Mouse (Mus musculus): ENCODE measurements around the gene Tsks. TPM values are rescaled to one million over a fixed set of nuclear protein-coding genes. Genes with fewer than 3 reads are reported as not detected.

Gene Tsks
- 0.11 and 0.14 TPM in 2 replicates for polyA plus RNA-seq (2016; fragmentation: Nextera tagmentation; extraction: Ambion mirVana)

DNA sequence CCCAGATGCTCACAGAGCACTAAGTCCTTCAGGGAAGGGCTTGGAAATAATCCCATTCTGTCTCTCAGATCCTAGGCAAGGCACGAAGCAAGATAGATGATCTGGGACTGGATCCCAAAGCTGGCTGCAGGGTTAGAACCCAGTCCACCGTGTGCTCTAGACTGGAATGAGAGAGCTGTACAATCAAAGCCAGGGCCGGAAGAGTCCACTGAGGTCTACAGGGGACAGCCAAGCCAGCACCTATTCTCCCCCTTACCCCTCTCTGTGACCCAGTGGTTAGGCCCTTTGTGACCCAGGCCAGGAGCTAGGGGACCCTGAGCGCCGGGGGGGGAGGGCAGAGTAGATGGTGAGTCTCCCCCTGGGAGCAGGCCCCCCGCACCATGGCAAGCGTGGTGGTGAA, at the start of gene Tsks:
Gene Tsks (plus strand): TSS at position 301 of the 400 bp plus-strand sequence.
- Histone ChIP-seq H3K27me3 (ENCODE audit: low read depth, poor library complexity, severe bottlenecking) (no peaks in the 10 kb centered on the region), H3K4me1 (no peaks in the 10 kb centered on the region), H3K36me3 (no peaks in the 10 kb centered on the region), H3K4me3 (no peak within 1 kb of the TSS), H3K27ac (replicated peaks) (no peak within 1 kb of the TSS), H3K9me3 (replicated peaks) (no peaks in the 10 kb centered on the region)
- no peak for DNase-seq (ENCODE audit: low spot score)
- WGBS, result 81% methylated on average over 7 of the region's 7 CpGs

DNA sequence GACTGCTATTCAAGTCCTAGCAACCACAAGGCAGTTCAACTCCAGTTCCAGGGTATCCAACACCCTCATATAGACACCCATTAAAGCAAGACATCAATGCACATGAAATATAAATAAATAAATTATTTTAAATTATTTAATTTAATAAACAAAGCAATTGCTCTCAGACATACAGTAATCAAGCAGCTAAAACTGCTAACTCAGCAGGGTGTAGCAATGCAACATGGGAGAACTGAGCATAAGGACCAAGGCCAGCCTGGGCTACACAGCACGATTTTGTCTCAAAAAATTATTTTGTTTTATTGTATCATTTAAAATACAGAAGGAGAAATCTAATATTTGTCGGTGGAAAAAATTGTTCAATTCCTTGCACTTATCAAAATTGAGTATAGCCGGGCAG, 48.8 kb upstream of the Tsks start:
- no peaks in the 10 kb centered on the region for H3K9me3 ChIP-seq (replicated peaks)
- H3K36me3 ChIP-seq, result peaks cover 35% of the 10 kb centered on the region
- peaks cover 80% of the 10 kb centered on the region for H3K4me1 ChIP-seq
- 88% methylated on average over 3 of the region's 3 CpGs for whole genome bisulfite sequencing
- H3K27ac ChIP-seq (replicated peaks), result peak overlapping the region; percentile 95
- no peaks in the 10 kb centered on the region for H3K27me3 ChIP-seq (ENCODE audit: low read depth, poor library complexity, severe bottlenecking)
- DNase-seq (ENCODE audit: low spot score), result no peak
- H3K4me3 ChIP-seq, result no peak overlapping the region

DNA sequence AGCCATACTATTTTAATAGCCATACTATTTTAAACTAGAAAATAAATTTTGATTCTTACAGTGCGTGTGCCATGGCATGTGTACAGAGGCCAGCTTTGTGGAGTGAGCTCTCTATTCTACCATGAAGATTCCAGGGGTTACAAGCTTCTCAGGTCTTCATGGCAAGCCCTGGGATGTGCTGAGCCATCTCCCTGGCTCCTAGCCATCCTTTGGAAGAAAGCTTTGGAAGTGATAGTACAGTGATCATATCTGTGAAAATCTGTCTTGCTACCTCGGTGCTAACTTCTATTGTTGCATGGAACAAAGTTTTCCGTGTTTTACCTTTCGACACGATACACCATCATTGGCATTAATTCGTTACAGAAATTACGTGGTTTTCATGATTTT, 47.8 kb upstream of the Tsks start:
- no peaks in the 10 kb centered on the region for H3K9me3 ChIP-seq (replicated peaks)
- H3K4me1 ChIP-seq, result peaks cover 85% of the 10 kb centered on the region
- H3K27ac ChIP-seq (replicated peaks), result peak overlapping the region; percentile 95
- DNase-seq (ENCODE audit: low spot score), result no peak
- peaks cover 36% of the 10 kb centered on the region for H3K36me3 ChIP-seq
- peak overlapping the region; percentile 75 for H3K4me3 ChIP-seq
- 62% methylated on average over 7 of the region's 7 CpGs for WGBS
- H3K27me3 ChIP-seq (ENCODE audit: low read depth, poor library complexity, severe bottlenecking), result no peaks in the 10 kb centered on the region

DNA sequence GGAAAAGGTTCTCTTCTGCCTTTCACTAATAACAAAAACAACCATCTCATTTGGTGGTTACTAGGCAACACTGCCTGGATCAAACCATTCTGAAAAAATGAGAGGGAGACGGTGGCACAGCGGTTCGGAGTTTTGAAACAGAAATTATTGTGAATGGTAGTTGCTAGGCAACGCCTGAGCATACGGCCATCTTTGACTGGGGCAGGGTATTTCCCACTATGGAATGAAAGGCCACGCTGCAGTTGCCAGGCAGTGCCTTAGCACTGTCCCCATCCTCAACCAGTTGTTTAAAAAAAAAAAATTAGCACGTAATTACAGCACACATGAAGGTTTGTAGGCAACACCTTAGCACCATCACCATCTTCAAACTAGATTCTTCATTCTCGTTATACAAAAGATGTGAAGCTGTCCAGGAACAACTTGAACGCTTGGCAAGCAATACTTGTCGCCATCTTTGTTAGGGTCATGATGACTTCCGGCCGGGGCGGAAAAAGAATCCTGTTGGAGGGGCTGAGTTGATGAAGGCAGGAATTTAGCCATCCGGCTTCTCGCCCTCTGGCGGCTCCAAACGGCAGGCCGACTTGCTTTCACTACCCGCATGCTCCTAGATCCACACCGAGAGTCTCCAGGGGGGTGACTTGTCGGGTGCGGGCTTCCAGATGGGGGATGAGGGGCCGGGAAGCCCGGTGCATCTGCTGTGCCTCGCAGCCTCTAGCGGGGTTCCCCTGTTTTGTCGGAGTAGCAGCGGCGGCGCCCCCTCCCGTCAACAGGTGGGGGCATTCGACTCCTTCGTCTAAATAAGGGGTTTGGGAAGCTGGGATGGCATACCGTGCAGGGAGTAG, 47.2 kb upstream of the Tsks start, which contains the start of gene Fuz:
Gene Fuz (plus strand): TSS at position 487 of the 842 bp plus-strand sequence.
- peak within 1 kb of the TSS; percentile 95 for H3K27ac ChIP-seq (replicated peaks)
- no peaks in the 10 kb centered on the region for H3K9me3 ChIP-seq (replicated peaks)
- under 1% methylated on average over 34 of the region's 34 CpGs for WGBS
- H3K36me3 ChIP-seq, result peaks cover 36% of the 10 kb centered on the region
- no peaks in the 10 kb centered on the region for H3K27me3 ChIP-seq (ENCODE audit: low read depth, poor library complexity, severe bottlenecking)
- peaks cover 85% of the 10 kb centered on the region for H3K4me1 ChIP-seq
- peak; percentile 93 for DNase-seq (ENCODE audit: low spot score)
- peak within 1 kb of the TSS; percentile 75 for H3K4me3 ChIP-seq

DNA sequence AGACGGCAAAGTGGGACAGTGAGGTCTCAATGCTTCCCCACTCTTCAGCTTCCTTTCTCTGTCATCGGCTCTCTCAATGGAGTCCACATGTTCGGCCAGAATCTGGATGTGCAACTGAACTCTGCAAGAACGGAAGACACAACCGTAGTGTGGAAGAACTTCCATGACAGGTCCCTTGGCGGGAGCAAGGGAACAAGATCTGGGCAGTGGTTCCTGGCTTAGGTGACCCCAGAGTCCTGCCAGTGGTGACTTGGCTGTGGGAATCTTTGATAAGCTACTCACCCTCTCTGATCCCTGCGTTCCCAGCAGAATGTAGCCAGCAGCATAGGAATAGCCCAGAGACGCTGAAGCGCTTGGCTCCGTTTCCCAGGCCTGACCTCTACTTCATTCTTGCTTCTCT, 46.5 kb upstream of the Tsks start:
- DNase-seq (ENCODE audit: low spot score), result no peak
- Histone ChIP-seq H3K9me3 (replicated peaks) (no peaks in the 10 kb centered on the region), H3K4me1 (peaks cover 85% of the 10 kb centered on the region), H3K4me3 (peak overlapping the region; percentile 75), H3K36me3 (peaks cover 35% of the 10 kb centered on the region), H3K27me3 (ENCODE audit: low read depth, poor library complexity, severe bottlenecking) (no peaks in the 10 kb centered on the region), H3K27ac (replicated peaks) (peak overlapping the region; percentile 95)
- WGBS, result 44% methylated on average over 10 of the region's 10 CpGs

DNA sequence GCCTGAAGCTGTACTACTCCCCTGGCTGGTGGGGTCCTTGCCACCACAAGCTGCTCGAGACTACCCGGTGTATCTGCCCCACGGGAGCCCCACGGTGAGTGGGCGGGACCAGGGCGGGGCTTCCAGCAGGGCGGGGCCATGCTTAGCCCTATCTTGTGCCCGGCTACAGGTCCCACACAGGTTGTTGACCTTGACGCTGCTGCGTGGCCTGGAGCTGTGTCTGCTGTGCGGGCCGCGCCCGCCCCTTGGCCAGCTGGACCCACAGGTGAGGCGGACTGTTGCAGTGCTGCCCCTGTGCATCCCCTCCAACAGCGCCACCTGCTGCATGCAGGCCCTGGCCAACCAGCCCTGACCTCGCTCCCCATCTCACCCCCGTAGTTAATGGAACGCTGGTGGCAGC, 44.4 kb upstream of the Tsks start:
- Histone ChIP-seq H3K4me1 (peaks cover 82% of the 10 kb centered on the region), H3K36me3 (peaks cover 53% of the 10 kb centered on the region), H3K4me3 (peak overlapping the region; percentile 75), H3K27ac (replicated peaks) (peak overlapping the region; percentile 69), H3K27me3 (ENCODE audit: low read depth, poor library complexity, severe bottlenecking) (no peaks in the 10 kb centered on the region), H3K9me3 (replicated peaks) (no peaks in the 10 kb centered on the region)
- peak; percentile 39 for DNase-seq (ENCODE audit: low spot score)
- whole genome bisulfite sequencing, result 39% methylated on average over 19 of the region's 19 CpGs

- 88% methylated on average over 11 of the region's 11 CpGs for WGBS
- H3K36me3 ChIP-seq, result peaks cover 73% of the 10 kb centered on the region
- H3K27ac ChIP-seq (replicated peaks), result peak overlapping the region; percentile 68
- no peak for DNase-seq (ENCODE audit: low spot score)
- no peaks in the 10 kb centered on the region for H3K27me3 ChIP-seq (ENCODE audit: low read depth, poor library complexity, severe bottlenecking)
- peak overlapping the region; percentile 41; the same call in 1 of the 2 replicates for H3K4me3 ChIP-seq
- H3K4me1 ChIP-seq, result peaks cover 64% of the 10 kb centered on the region
- H3K9me3 ChIP-seq (replicated peaks), result no peaks in the 10 kb centered on the region
Observed at GRCm38 (mm10) chr7:44900632-44901031, 42.4 kb upstream of the Tsks start.

GRCm38 (mm10) chr7:44901230-44901722, 41.7 kb upstream of the Tsks start:
- no peaks in the 10 kb centered on the region for H3K27me3 ChIP-seq (ENCODE audit: low read depth, poor library complexity, severe bottlenecking)
- peak overlapping the region; percentile 41 for H3K4me3 ChIP-seq
- H3K4me1 ChIP-seq, result peaks cover 61% of the 10 kb centered on the region
- DNase-seq (ENCODE audit: low spot score), result peak; percentile 78
- H3K36me3 ChIP-seq, result peaks cover 80% of the 10 kb centered on the region
- H3K27ac ChIP-seq (replicated peaks), result peak overlapping the region; percentile 68
- no peaks in the 10 kb centered on the region for H3K9me3 ChIP-seq (replicated peaks)
- WGBS, result 20% methylated on average over 21 of the region's 21 CpGs

- DNase-seq (ENCODE audit: low spot score), result no peak
- Histone ChIP-seq H3K27me3 (ENCODE audit: low read depth, poor library complexity, severe bottlenecking) (no peaks in the 10 kb centered on the region), H3K4me3 (no peak overlapping the region), H3K9me3 (replicated peaks) (no peaks in the 10 kb centered on the region), H3K36me3 (peaks cover 93% of the 10 kb centered on the region), H3K4me1 (peaks cover 20% of the 10 kb centered on the region), H3K27ac (replicated peaks) (no peak overlapping the region)
- WGBS, result 93% methylated on average over 20 of the region's 20 CpGs
Observed at GRCm38 (mm10) chr7:44905430-44905829, 37.6 kb upstream of the Tsks start.

GRCm38 (mm10) chr7:44908706-44909476, 34.1 kb upstream of the Tsks start:
- WGBS, result 94% methylated on average over 15 of the region's 15 CpGs
- DNase-seq (ENCODE audit: low spot score), result no peak
- Histone ChIP-seq H3K36me3 (peaks cover 99% of the 10 kb centered on the region), H3K27ac (replicated peaks) (no peak overlapping the region), H3K4me1 (no peaks in the 10 kb centered on the region), H3K9me3 (replicated peaks) (no peaks in the 10 kb centered on the region), H3K27me3 (ENCODE audit: low read depth, poor library complexity, severe bottlenecking) (no peaks in the 10 kb centered on the region), H3K4me3 (no peak overlapping the region)

DNA sequence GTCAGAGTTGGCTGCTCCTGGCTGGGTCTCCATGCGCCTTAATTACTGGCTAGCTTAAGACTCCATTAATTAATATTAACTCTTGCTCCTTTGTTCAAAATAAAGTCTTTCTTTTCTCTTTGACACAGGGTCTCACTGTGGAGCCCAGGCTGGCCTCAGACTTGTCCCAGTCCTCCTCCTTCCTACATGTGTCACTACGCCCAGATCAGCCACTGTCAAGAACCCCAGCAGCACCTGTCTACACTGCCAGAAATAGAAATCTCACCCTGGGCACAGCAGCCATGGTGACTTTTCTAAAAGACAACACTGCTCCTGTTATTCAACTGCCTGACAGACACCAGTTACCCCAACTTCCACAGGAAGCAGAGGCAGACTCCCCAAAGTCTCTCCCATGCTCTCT, 28.6 kb upstream of the Tsks start:
- Histone ChIP-seq H3K27me3 (ENCODE audit: low read depth, poor library complexity, severe bottlenecking) (no peaks in the 10 kb centered on the region), H3K4me1 (no peaks in the 10 kb centered on the region), H3K27ac (replicated peaks) (no peak overlapping the region), H3K4me3 (no peak overlapping the region), H3K36me3 (peaks cover 86% of the 10 kb centered on the region), H3K9me3 (replicated peaks) (no peaks in the 10 kb centered on the region)
- WGBS, result 94% methylated on average over 2 of the region's 2 CpGs
- DNase-seq (ENCODE audit: low spot score), result no peak

GRCm38 (mm10) chr7:44915314-44915713, 27.7 kb upstream of the Tsks start:
- H3K9me3 ChIP-seq (replicated peaks), result no peaks in the 10 kb centered on the region
- no peak overlapping the region for H3K4me3 ChIP-seq
- H3K4me1 ChIP-seq, result no peaks in the 10 kb centered on the region
- no peak overlapping the region for H3K27ac ChIP-seq (replicated peaks)
- no peak for DNase-seq (ENCODE audit: low spot score)
- no peaks in the 10 kb centered on the region for H3K27me3 ChIP-seq (ENCODE audit: low read depth, poor library complexity, severe bottlenecking)
- WGBS, result 93% methylated on average over 9 of the region's 9 CpGs
- peaks cover 85% of the 10 kb centered on the region for H3K36me3 ChIP-seq
